Mouse (Mus musculus) bone marrow, adult 2 months (tissue): ENCODE data around the gene Arfgef3.

ENCODE experiments used
- CTCF ChIP-seq: fragments of 200-500 bp; IDR thresholded peaks from 2 replicates; pipeline ENCODE4 v1.5.1; 2011; ENCODE audit warnings: low read length, control low read depth; ENCODE audit not compliant: control insufficient read depth, insufficient read depth
- POLR2A ChIP-seq: fragments of 200-500 bp; IDR thresholded peaks from 2 replicates; pipeline ENCODE4 v1.6.1; 2011; ENCODE audit warnings: low read depth, mild to moderate bottlenecking, control low read depth, low read length, borderline replicate concordance; ENCODE audit not compliant: control insufficient read depth

- TF ChIP-seq CTCF (no peak), POLR2A (no peak)
Measured at GRCm38 (mm10) chr10:18646035-18646434, 97.7 kb downstream of the Arfgef3 start.
